Mouse (Mus musculus) liver, embryonic 11.5 days (tissue): ENCODE measurements at regions not wholly inside any gene's neighbourhood (a gene's known extent, or its start where the extent isn't known, plus 50 kb on each side); places are given as distances from the start of the nearest gene placed in this dataset.

Experiments
- ATAC-seq: fragments of 200-750 bp; cut with Nextera tagmentation; replicated peaks from 2 replicates; pipeline ENCODE4 v1.8.0; 2017; ENCODE audit warnings: moderate number of reproducible peaks, mild to moderate bottlenecking, moderate TSS enrichment, moderate library complexity; ENCODE audit not compliant: low FRiP score
- DNase-seq: peaks from one replicate; pipeline ENCODE4 v3.0.0-alpha.2; 2017; ENCODE audit warnings: low spot score
- H3K27ac ChIP-seq: fragments of 300-500 bp; sonication (generic); 2 replicates; pipeline ENCODE4 v1.5.1; 2014; ENCODE audit warnings: mild to moderate bottlenecking, low read depth, low read length, control low read depth
- H3K27me3 ChIP-seq: fragments of 300-500 bp; sonication (generic); replicated peaks from 2 replicates; pipeline ENCODE4 v1.6.1; 2014; ENCODE audit warnings: low read length, mixed read lengths; ENCODE audit not compliant: control insufficient read depth, insufficient read depth
- H3K36me3 ChIP-seq: fragments of 300-500 bp; sonication (generic); 2 replicates; pipeline ENCODE4 v1.6.1; 2014; ENCODE audit warnings: mild to moderate bottlenecking, low read length, moderate library complexity, mixed read lengths; ENCODE audit not compliant: control insufficient read depth, insufficient read depth
- H3K4me1 ChIP-seq: fragments of 300-500 bp; sonication (generic); replicated peaks from 2 replicates; pipeline ENCODE4 v1.6.1; 2014; ENCODE audit warnings: low read length, mixed read lengths; ENCODE audit not compliant: control insufficient read depth, insufficient read depth
- H3K4me2 ChIP-seq: fragments of 300-500 bp; sonication (generic); 2 replicates; pipeline ENCODE4 v1.6.1; 2014; ENCODE audit warnings: mild to moderate bottlenecking, control low read depth, moderate library complexity
- H3K4me3 ChIP-seq: fragments of 300-500 bp; sonication (generic); 2 replicates; pipeline ENCODE4 v1.5.1; 2014; ENCODE audit warnings: low read depth, low read length, control low read depth
- H3K9ac ChIP-seq: fragments of 300-500 bp; sonication (generic); 2 replicates; pipeline ENCODE4 v1.6.1; 2014; ENCODE audit warnings: low read depth, low read length, control low read depth
- H3K9me3 ChIP-seq: fragments of 300-500 bp; sonication (generic); 2 replicates; pipeline ENCODE4 v1.6.1; 2016; ENCODE audit warnings: low read length, inconsistent platforms, mixed read lengths; ENCODE audit not compliant: control insufficient read depth
- WGBS: fragments of 180-500 bp; shearing (Covaris S2); extraction: QIAGEN DNeasy Blood & Tissue Kit; methylation state at CpG from one replicate; pipeline ENCODE4 v1.1.7; 2014; 5-methylcytosine and 5-hydroxymethylcytosine counted together

DNA sequence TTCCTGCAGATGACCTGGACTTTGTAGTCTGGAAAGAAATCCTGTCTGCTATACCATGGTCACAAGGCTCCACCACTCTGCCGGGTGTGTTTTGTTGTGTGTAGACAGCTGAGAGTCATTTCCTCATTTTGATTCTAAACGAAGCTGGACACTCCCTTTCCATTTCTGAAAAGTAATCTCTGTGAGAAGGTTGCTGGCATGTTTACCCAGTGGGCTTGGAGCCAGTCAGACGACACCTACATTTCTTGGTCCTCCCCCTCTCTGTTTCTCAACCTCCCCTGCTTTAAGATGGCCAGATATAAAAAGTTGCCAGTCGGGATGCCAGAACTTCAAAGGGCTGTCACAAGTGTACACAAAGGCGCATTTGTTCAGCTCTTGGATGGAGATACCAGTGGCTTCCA lies 100.8 kb upstream of the Agr3 start:
- Histone ChIP-seq H3K4me3 (no peak overlapping the region), H3K27ac (no peak overlapping the region), H3K9me3 (no peaks in the 10 kb centered on the region), H3K4me1 (no peaks in the 10 kb centered on the region), H3K4me2 (no peak overlapping the region), H3K36me3 (no peaks in the 10 kb centered on the region), H3K27me3 (no peaks in the 10 kb centered on the region), H3K9ac (no peak overlapping the region)
- no peak for ATAC-seq
- no peak for DNase-seq
- WGBS, result 30% methylated on average over 5 of the region's 5 CpGs

DNA sequence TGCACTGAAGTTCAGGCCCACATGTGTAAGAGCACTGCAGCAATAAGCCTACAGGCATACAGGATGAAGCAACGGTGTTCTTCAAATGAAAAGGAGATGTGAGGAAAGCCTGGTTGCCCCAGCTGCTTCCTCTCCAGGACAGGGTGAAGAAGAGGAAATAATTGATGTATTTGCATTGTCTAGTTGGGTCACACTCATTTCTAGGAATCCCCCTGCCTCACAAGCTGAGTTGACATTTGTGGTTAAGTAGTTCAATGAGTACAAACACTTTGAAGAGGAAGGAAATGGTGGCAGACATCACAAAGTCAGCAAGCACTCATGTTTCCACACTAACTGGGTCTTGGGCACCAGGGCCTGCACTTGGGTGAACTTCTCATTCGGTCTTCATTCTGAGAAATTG lies 126.2 kb upstream of the Agr3 start:
- ATAC-seq, result no peak
- 51% methylated on average over 2 of the region's 2 CpGs for WGBS
- H3K27ac ChIP-seq, result no peak overlapping the region
- DNase-seq, result no peak
- no peak overlapping the region for H3K4me2 ChIP-seq
- H3K36me3 ChIP-seq, result no peaks in the 10 kb centered on the region
- no peaks in the 10 kb centered on the region for H3K4me1 ChIP-seq
- H3K27me3 ChIP-seq, result no peaks in the 10 kb centered on the region
- H3K9ac ChIP-seq, result no peak overlapping the region
- no peak overlapping the region for H3K4me3 ChIP-seq
- H3K9me3 ChIP-seq, result no peaks in the 10 kb centered on the region

DNA sequence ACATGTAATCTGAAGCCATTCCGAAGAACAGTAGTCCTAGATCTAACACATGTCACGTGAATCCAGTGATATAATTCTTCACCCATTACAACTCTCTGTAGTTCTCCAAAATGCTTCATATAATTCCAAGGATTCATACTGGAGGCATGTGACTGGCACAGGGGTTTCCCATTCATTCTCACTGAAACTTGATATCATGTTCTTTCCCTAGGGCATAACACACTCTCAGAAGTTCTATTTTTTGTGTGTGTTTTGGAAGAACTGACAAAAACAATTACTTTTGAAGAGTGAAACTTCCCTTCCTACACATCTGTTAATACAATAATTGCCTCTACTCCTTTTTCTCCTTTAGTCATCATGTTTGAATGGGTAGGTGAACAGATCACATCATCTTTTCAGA lies 150.0 kb upstream of the Agr3 start:
- ATAC-seq (no peak), DNase-seq (no peak)
- Histone ChIP-seq H3K36me3 (no peaks in the 10 kb centered on the region), H3K4me3 (no peak overlapping the region), H3K4me1 (no peaks in the 10 kb centered on the region), H3K27ac (no peak overlapping the region), H3K4me2 (no peak overlapping the region), H3K9ac (no peak overlapping the region), H3K27me3 (no peaks in the 10 kb centered on the region), H3K9me3 (no peaks in the 10 kb centered on the region)
- WGBS, result 78% methylated on average over 2 of the region's 2 CpGs

DNA sequence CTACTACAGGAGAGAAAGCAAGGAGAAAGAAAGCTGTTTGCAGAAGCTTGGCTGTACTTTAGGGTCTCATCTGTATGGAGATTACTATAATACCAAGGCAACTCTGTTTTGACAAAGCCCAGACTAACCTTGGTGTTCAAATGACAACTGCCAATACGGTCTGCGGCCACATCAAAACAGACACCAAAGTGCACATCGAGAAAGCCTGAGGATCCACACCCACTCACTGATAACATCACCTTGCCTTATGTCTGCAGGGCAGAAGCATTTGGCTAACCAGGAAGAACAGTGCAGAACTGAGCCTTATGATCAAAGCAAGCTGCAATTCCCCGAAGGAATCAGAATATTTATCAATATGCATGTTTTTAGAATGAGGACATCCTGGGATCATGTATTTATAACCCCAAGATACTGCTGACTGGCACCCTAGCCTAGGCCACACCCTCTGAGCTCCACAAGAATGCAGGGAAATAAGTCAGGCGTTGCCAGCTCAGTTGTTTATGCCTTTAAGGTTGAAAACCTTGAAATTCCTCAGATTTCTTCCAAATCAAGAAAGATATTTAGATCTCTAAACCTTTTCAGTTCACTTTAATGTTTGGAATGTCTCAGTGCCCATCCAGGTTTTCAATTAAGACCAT lies 154.9 kb upstream of the Agr3 start:
- H3K4me3 ChIP-seq, result no peak overlapping the region
- H3K27me3 ChIP-seq, result no peaks in the 10 kb centered on the region
- no peaks in the 10 kb centered on the region for H3K36me3 ChIP-seq
- H3K4me1 ChIP-seq, result no peaks in the 10 kb centered on the region
- WGBS, result 61% methylated on average over 5 of the region's 5 CpGs
- H3K4me2 ChIP-seq, result no peak overlapping the region
- no peaks in the 10 kb centered on the region for H3K9me3 ChIP-seq
- DNase-seq (no peak), ATAC-seq (no peak)
- H3K27ac ChIP-seq, result no peak overlapping the region
- no peak overlapping the region for H3K9ac ChIP-seq

DNA sequence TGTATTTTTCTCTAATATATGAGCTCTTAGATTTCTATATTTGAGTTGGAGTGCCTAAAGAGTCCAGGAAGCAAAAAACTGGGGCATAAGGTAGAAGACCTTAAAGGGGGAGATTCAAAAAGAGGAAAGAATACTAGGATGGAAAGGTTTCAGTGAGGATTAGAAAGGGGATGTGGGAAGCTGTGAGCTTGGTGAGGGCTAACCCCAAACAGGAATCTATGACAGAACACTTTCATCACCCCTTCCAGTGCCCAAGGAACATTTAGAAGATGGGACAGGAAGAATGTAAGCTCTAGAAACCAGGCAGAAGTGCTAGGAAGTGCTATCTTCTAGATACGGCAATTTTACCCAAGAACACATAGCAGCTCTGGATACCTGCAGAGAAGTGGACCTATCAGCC lies 166.5 kb upstream of the Agr3 start:
- 81% methylated on average over 1 of the region's 1 CpGs for WGBS
- no peaks in the 10 kb centered on the region for H3K27me3 ChIP-seq

DNA sequence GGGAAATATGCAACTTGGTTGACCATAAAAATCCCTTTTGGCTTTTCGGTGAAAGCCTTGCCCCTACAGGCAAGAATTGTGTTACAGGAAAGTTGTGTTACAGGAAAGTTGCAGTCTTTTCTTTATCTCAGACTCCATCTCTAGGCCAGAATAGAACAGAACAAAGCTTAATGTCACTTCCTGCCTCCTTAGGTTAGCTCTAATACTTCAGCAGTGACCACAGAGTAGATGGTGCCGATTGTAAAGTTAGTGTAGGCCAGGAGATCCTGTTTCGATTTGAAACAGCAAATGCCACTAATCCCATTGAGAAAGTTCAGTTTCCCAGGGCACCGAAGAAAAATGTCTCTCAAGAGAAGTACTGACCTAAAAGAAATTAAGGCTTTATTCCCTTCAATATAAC lies 170.3 kb upstream of the Agr3 start:
- H3K27me3 ChIP-seq, result no peaks in the 10 kb centered on the region
- H3K9ac ChIP-seq, result no peak overlapping the region
- no peak overlapping the region for H3K4me2 ChIP-seq
- no peak for ATAC-seq
- H3K27ac ChIP-seq, result no peak overlapping the region
- no peak for DNase-seq
- no peaks in the 10 kb centered on the region for H3K36me3 ChIP-seq
- H3K4me1 ChIP-seq, result no peaks in the 10 kb centered on the region
- no peaks in the 10 kb centered on the region for H3K9me3 ChIP-seq
- H3K4me3 ChIP-seq, result no peak overlapping the region
- WGBS, result 65% methylated on average over 4 of the region's 4 CpGs

More for the DNA sequence above, 166.5 kb upstream of the Agr3 start:
- Histone ChIP-seq H3K4me3 (no peak overlapping the region), H3K9ac (no peak overlapping the region), H3K27ac (no peak overlapping the region), H3K4me1 (no peaks in the 10 kb centered on the region), H3K36me3 (no peaks in the 10 kb centered on the region), H3K9me3 (no peaks in the 10 kb centered on the region), H3K4me2 (no peak overlapping the region)
- ATAC-seq (no peak), DNase-seq (no peak)

DNA sequence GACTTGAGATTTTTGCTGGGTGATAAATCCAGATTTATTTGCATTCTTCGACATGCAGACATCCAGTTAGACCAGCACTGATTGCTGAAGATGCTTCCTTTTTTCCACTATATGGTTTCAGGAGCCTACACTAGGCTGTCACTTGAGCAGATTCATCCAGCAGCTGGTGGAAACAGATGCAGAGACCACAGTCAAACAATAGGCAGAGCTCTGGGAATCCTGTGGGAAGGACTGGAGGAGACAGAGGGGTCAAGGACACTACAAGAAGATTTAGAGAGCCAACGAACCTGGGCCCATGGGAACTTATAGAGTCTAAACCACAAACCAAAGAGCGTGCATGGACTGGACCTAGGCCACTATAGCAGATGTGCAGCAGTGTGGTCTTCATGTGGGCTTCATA lies 177.4 kb upstream of the Agr3 start:
- Histone ChIP-seq H3K9ac (no peak overlapping the region), H3K4me3 (no peak overlapping the region), H3K36me3 (no peaks in the 10 kb centered on the region), H3K4me1 (no peaks in the 10 kb centered on the region), H3K27ac (no peak overlapping the region), H3K9me3 (no peaks in the 10 kb centered on the region), H3K27me3 (no peaks in the 10 kb centered on the region), H3K4me2 (no peak overlapping the region)
- no peak for ATAC-seq
- no peak for DNase-seq
- 77% methylated on average over 3 of the region's 3 CpGs for WGBS

DNA sequence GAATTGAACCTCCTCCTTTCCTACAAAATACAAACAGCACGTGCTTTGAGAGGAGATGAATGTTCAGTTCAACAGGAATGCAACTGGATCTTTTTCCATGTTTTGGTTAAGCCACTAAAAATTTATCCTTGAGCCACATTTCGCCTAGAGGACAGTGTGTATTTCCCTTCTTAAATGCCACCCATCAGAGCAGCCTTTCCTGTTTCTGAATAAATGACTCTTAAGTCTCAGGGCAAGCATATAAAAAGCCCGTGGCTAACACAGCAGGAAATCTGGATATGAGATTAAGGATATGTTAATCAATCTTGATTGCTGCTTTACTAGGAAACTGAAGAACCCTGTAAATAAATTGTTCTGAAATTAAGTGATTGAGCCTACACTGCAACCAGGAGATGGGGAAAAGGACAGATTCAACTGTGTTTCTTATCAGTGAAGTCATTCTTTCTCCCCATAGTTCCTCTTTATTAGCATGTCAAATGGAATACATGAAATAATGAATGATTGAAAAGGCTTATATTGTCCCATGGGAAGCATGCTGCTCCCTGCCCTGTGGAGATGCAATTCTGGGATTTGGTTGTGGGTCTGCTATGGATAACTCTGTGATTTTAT lies 178.6 kb upstream of the Agr3 start:
- DNase-seq (no peak), ATAC-seq (no peak)
- Histone ChIP-seq H3K27me3 (no peaks in the 10 kb centered on the region), H3K27ac (no peak overlapping the region), H3K9ac (no peak overlapping the region), H3K4me1 (no peaks in the 10 kb centered on the region), H3K4me2 (no peak overlapping the region), H3K4me3 (no peak overlapping the region), H3K36me3 (no peaks in the 10 kb centered on the region), H3K9me3 (no peaks in the 10 kb centered on the region)
- WGBS, result 52% methylated on average over 3 of the region's 3 CpGs

DNA sequence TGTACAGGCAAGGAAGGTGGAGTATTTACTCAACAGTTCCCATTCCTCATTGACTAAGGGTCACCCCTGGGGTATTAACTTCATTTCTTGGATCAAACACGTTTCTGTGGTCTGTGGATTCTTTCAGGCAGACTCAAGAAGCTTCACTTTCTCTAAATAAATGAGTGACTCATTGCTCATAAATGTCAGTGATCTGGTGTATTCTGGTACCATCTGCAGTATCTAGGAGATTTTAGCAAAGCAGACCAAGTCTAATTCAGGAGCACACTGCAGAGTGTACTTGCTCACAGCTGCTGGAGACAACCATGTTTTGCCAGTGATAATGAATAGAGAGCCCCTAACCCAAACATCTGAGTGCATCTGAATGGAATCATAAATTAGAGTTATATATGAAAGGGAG lies 182.7 kb upstream of the Agr3 start:
- Histone ChIP-seq H3K27ac (no peak overlapping the region), H3K4me1 (no peaks in the 10 kb centered on the region), H3K4me2 (no peak overlapping the region), H3K9ac (no peak overlapping the region), H3K9me3 (no peaks in the 10 kb centered on the region), H3K36me3 (no peaks in the 10 kb centered on the region), H3K4me3 (no peak overlapping the region), H3K27me3 (no peaks in the 10 kb centered on the region)
- DNase-seq, result no peak
- WGBS, result 57% methylated on average over 1 of the region's 1 CpGs
- no peak for ATAC-seq
